Mouse (Mus musculus): Measurements from ENCODE around the gene Xiap. TPM values are rescaled to one million over a fixed set of nuclear protein-coding genes. Genes with fewer than 3 reads are reported as not detected.

Xiap gene
- polyA plus RNA-seq, 1 experiment, result 11.3 TPM

DNA sequence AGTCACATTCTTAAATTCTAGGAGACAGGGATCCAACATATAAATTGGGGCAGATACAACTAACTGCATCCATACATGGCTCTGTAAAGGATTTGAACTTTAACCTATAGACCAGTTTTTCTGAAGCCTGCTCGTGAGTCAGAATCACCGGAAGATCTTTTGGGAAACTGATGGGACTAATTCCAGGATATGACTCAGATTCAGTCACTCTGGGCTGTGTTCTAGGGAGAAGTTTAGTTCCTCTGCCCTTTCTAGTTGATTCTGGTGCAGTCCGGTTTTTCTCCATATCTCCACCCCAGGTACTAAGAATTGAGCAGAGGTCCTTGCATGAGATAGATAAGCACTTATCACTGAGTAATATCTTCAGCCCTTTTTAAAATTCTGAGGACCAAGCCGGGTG, 1.6 kb upstream of the Xiap start:
- TF ChIP-seq POLR2A (IDR thresholded peaks at IDR 0.05; ENCODE audit: control insufficient read depth, extremely low read depth, insufficient read depth, low read length, poor library complexity) (no peak), CTCF (IDR thresholded peaks at IDR 0.05; ENCODE audit: borderline replicate concordance, control insufficient read depth, extremely low read depth, insufficient read depth, low read length, poor library complexity) (no peak)
- no peak overlapping the region for H3K27ac ChIP-seq (ENCODE audit: control insufficient read depth, insufficient read depth, low read length)
- DNase-seq, result no peak
- no peak overlapping the region for H3K4me3 ChIP-seq (ENCODE audit: control insufficient read depth, insufficient read depth, low read length)
- 93% methylated on average over 4 of the region's 4 CpGs for WGBS
- no peaks in the 10 kb centered on the region for H3K36me3 ChIP-seq (ENCODE audit: control insufficient read depth, insufficient read depth, low read length)
- H3K4me1 ChIP-seq (replicated peaks; ENCODE audit: control insufficient read depth, insufficient read depth, low read length), result no peaks in the 10 kb centered on the region
- no peaks in the 10 kb centered on the region for H3K27me3 ChIP-seq (ENCODE audit: control insufficient read depth, insufficient read depth, low read length)

DNA sequence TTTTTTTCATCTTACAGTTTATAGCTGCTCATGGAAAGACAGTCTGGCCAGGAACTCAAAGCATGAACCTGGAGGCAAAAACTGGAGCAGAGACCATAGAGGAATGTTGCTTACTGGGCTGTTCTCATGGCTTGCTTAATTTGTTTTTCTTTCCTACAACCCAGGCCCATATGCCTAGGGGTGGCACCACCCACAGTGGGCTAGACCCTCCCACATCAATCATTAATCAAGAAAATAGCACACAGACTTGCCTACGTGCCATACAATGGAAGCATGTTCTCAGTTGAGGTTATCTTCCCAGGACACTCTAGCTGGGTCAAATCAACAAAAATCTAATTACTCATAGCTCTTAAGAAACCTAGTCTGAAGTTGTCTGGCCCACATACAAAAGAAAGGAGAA, 4.1 kb downstream of the Xiap start:
- H3K27me3 ChIP-seq (ENCODE audit: control insufficient read depth, insufficient read depth, low read length), result no peaks in the 10 kb centered on the region
- no peaks in the 10 kb centered on the region for H3K4me1 ChIP-seq (replicated peaks; ENCODE audit: control insufficient read depth, insufficient read depth, low read length)
- H3K4me3 ChIP-seq (ENCODE audit: control insufficient read depth, insufficient read depth, low read length), result no peak overlapping the region
- 95% methylated on average over 1 of the region's 1 CpGs for WGBS
- no peak overlapping the region for H3K27ac ChIP-seq (ENCODE audit: control insufficient read depth, insufficient read depth, low read length)
- DNase-seq, result no peak
- no peaks in the 10 kb centered on the region for H3K36me3 ChIP-seq (ENCODE audit: control insufficient read depth, insufficient read depth, low read length)
- TF ChIP-seq CTCF (IDR thresholded peaks at IDR 0.05; ENCODE audit: borderline replicate concordance, control insufficient read depth, extremely low read depth, insufficient read depth, low read length, poor library complexity), result no peak

- Histone ChIP-seq H3K27me3 (ENCODE audit: control insufficient read depth, insufficient read depth, low read length) (no peaks in the 10 kb centered on the region), H3K4me3 (ENCODE audit: control insufficient read depth, insufficient read depth, low read length) (no peak overlapping the region), H3K4me1 (replicated peaks; ENCODE audit: control insufficient read depth, insufficient read depth, low read length) (no peaks in the 10 kb centered on the region), H3K27ac (ENCODE audit: control insufficient read depth, insufficient read depth, low read length) (no peak overlapping the region), H3K36me3 (ENCODE audit: control insufficient read depth, insufficient read depth, low read length) (no peaks in the 10 kb centered on the region)
- 82% methylated on average over 6 of the region's 6 CpGs for WGBS
- DNase-seq, result no peak
- TF ChIP-seq CTCF (IDR thresholded peaks at IDR 0.05; ENCODE audit: borderline replicate concordance, control insufficient read depth, extremely low read depth, insufficient read depth, low read length, poor library complexity), result no peak
- TF ChIP-seq POLR2A (IDR thresholded peaks at IDR 0.05; ENCODE audit: control insufficient read depth, extremely low read depth, insufficient read depth, low read length, poor library complexity), result no peak
Observed at GRCm38 (mm10) chrX:42065086-42065485, 5.6 kb downstream of the Xiap start.

DNA sequence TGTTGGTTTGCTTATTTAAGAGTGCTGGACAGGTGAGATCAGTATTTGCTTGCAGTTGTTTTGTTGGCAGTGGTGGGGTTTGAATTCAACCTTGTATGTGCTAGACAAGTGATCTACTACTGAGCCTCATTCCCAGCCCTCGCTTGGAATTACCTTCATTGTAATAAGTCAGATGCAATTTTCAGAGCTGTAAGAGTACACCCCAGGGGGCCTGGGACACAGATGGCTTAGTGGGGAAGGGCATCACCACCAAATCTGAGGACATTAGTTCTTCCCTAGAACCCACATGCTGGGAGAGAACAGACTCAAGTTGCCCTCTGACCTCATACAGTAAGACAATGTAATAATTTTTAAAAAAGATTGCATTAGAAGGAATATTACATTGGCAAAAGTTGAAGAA, 7.3 kb downstream of the Xiap start:
- WGBS, result 95% methylated on average over 1 of the region's 1 CpGs
- TF ChIP-seq CTCF (IDR thresholded peaks at IDR 0.05; ENCODE audit: borderline replicate concordance, control insufficient read depth, extremely low read depth, insufficient read depth, low read length, poor library complexity), result no peak
- H3K27ac ChIP-seq (ENCODE audit: control insufficient read depth, insufficient read depth, low read length), result no peak overlapping the region
- H3K27me3 ChIP-seq (ENCODE audit: control insufficient read depth, insufficient read depth, low read length), result no peaks in the 10 kb centered on the region
- no peak for DNase-seq
- no peak overlapping the region for H3K4me3 ChIP-seq (ENCODE audit: control insufficient read depth, insufficient read depth, low read length)
- no peaks in the 10 kb centered on the region for H3K36me3 ChIP-seq (ENCODE audit: control insufficient read depth, insufficient read depth, low read length)
- peaks cover 2% of the 10 kb centered on the region; the same call in 1 of the 2 replicates for H3K4me1 ChIP-seq (replicated peaks; ENCODE audit: control insufficient read depth, insufficient read depth, low read length)

GRCm38 (mm10) chrX:42067791-42068200, 8.3 kb downstream of the Xiap start:
- peaks cover 2% of the 10 kb centered on the region; the same call in 1 of the 2 replicates for H3K4me1 ChIP-seq (replicated peaks; ENCODE audit: control insufficient read depth, insufficient read depth, low read length)
- peak; percentile 68 for DNase-seq
- no peak for TF ChIP-seq CTCF (IDR thresholded peaks at IDR 0.05; ENCODE audit: borderline replicate concordance, control insufficient read depth, extremely low read depth, insufficient read depth, low read length, poor library complexity)
- no peaks in the 10 kb centered on the region for H3K27me3 ChIP-seq (ENCODE audit: control insufficient read depth, insufficient read depth, low read length)
- peak overlapping the region; percentile 87 for H3K27ac ChIP-seq (ENCODE audit: control insufficient read depth, insufficient read depth, low read length)
- no peaks in the 10 kb centered on the region for H3K36me3 ChIP-seq (ENCODE audit: control insufficient read depth, insufficient read depth, low read length)
- 2% methylated on average over 26 of the region's 27 CpGs for WGBS
- peak overlapping the region; percentile 96 for H3K4me3 ChIP-seq (ENCODE audit: control insufficient read depth, insufficient read depth, low read length)

GRCm38 (mm10) chrX:42068201-42068874, 8.9 kb downstream of the Xiap start:
- H3K4me3 ChIP-seq (ENCODE audit: control insufficient read depth, insufficient read depth, low read length), result peak overlapping the region; percentile 96
- H3K36me3 ChIP-seq (ENCODE audit: control insufficient read depth, insufficient read depth, low read length), result no peaks in the 10 kb centered on the region
- DNase-seq, result peak; percentile 57
- 2% methylated on average over 33 of the region's 37 CpGs for WGBS
- no peaks in the 10 kb centered on the region for H3K27me3 ChIP-seq (ENCODE audit: control insufficient read depth, insufficient read depth, low read length)
- TF ChIP-seq POLR2A (IDR thresholded peaks at IDR 0.05; ENCODE audit: control insufficient read depth, extremely low read depth, insufficient read depth, low read length, poor library complexity) (no peak), CTCF (IDR thresholded peaks at IDR 0.05; ENCODE audit: borderline replicate concordance, control insufficient read depth, extremely low read depth, insufficient read depth, low read length, poor library complexity) (no peak)
- H3K27ac ChIP-seq (ENCODE audit: control insufficient read depth, insufficient read depth, low read length), result peak overlapping the region; percentile 87
- H3K4me1 ChIP-seq (replicated peaks; ENCODE audit: control insufficient read depth, insufficient read depth, low read length), result peaks cover 2% of the 10 kb centered on the region; the same call in 1 of the 2 replicates

DNA sequence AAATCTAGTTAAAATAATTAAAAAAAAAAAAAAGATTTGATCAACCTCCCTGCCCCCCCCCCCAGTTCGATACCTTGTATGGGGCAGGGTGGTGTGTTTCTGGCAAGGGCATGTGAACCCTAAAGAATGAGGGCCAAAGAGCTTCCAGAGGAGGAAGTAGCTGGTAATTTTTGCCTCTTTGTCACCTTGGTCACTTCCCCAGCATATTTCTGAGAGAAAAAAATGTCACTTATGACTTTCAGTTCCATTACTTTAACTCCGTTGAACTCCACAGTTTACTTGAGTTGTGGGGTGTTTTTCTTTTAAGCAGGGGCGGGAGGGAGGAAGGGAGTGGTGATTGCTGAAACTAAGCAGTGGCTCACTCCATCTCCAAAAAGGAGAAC, 9.4 kb downstream of the Xiap start:
- H3K27ac ChIP-seq (ENCODE audit: control insufficient read depth, insufficient read depth, low read length), result peak overlapping the region; percentile 87
- whole genome bisulfite sequencing, result 1% methylated on average over 3 of the region's 3 CpGs
- peak overlapping the region; percentile 96 for H3K4me3 ChIP-seq (ENCODE audit: control insufficient read depth, insufficient read depth, low read length)
- H3K4me1 ChIP-seq (replicated peaks; ENCODE audit: control insufficient read depth, insufficient read depth, low read length), result peaks cover 2% of the 10 kb centered on the region; the same call in 1 of the 2 replicates
- TF ChIP-seq CTCF (IDR thresholded peaks at IDR 0.05; ENCODE audit: borderline replicate concordance, control insufficient read depth, extremely low read depth, insufficient read depth, low read length, poor library complexity), result no peak
- no peak for TF ChIP-seq POLR2A (IDR thresholded peaks at IDR 0.05; ENCODE audit: control insufficient read depth, extremely low read depth, insufficient read depth, low read length, poor library complexity)
- DNase-seq, result no peak
- no peaks in the 10 kb centered on the region for H3K27me3 ChIP-seq (ENCODE audit: control insufficient read depth, insufficient read depth, low read length)
- no peaks in the 10 kb centered on the region for H3K36me3 ChIP-seq (ENCODE audit: control insufficient read depth, insufficient read depth, low read length)

Measured in thymus, adult 2 months (tissue).